Mouse (Mus musculus): ENCODE data around the gene Gm2a. TPM values are rescaled to one million over a fixed set of nuclear protein-coding genes. Genes with fewer than 3 reads are reported as not detected.

The Gm2a gene
- total RNA-seq, 1 experiment, result 11.7 TPM

GRCm38 (mm10) chr11:55062856-55063255, 35.1 kb upstream of the Gm2a start:
- Histone ChIP-seq H3K9ac (ENCODE audit: insufficient read depth, low read depth, low read length, poor library complexity, severe bottlenecking) (no peak overlapping the region), H3K27ac (ENCODE audit: insufficient read depth, low read depth, low read length, poor library complexity, severe bottlenecking) (no peak overlapping the region), H3K36me3 (ENCODE audit: control insufficient read depth, insufficient read depth, low read length, poor library complexity, severe bottlenecking) (no peaks in the 10 kb centered on the region), H3K9me3 (ENCODE audit: control insufficient read depth, insufficient read depth, low read depth, low read length) (no peaks in the 10 kb centered on the region), H3K4me3 (ENCODE audit: insufficient read depth in 1 of 2, low read depth in 1 of 2, low read length in 2 of 2, poor library complexity in 1 of 2, severe bottlenecking in 1 of 2) (no peak overlapping the region), H3K4me1 (ENCODE audit: control insufficient read depth in 2 of 2, insufficient read depth in 2 of 2, low read length in 2 of 2, poor library complexity in 1 of 2) (no peaks in the 10 kb centered on the region)
- in situ Hi-C loops (cut with MboI; ENCODE audit: low sequenced_read_pairs in 2 of 2, unreplicated experiment in 2 of 2), result no loop called here
- no peak for DNase-seq (ENCODE audit: low read depth, low spot score)
- no peak for TF ChIP-seq ZNF384 (IDR thresholded peaks at IDR 0.05; ENCODE audit: low read depth, low read length)
- TF ChIP-seq MAFK (IDR thresholded peaks at IDR 0.05; ENCODE audit: insufficient read depth, low read depth, low read length), result no peak
- no peak for TF ChIP-seq ZC3H11A (IDR thresholded peaks at IDR 0.05; ENCODE audit: borderline replicate concordance, low read depth, low read length)
- no peak for TF ChIP-seq CHD2 (IDR thresholded peaks at IDR 0.05; ENCODE audit: low read depth, low read length)
- no peak for TF ChIP-seq HCFC1 (IDR thresholded peaks at IDR 0.05; ENCODE audit: borderline replicate concordance, insufficient read depth, low read length)

DNA sequence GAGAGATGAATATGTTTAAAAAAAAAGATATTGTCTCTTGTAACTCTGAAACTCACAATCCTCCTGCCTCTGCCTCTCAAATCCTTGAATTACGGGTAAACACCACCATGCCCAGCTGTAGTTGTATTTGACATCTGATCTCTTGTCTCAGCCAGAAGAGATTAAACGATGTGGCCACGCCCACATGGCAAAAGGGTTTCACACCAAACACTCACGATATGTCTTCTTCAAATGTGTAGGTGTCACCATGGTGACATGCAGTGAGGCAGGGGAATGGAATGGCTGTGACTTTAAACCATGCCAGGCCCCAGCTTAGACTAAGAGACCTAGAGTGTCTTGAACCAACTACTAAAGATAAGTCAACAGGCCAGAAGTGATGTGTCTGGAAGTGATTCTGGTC, 31.0 kb upstream of the Gm2a start:
- no peak overlapping the region for H3K4me3 ChIP-seq (ENCODE audit: insufficient read depth in 1 of 2, low read depth in 1 of 2, low read length in 2 of 2, poor library complexity in 1 of 2, severe bottlenecking in 1 of 2)
- no peaks in the 10 kb centered on the region for H3K4me1 ChIP-seq (ENCODE audit: control insufficient read depth in 2 of 2, insufficient read depth in 2 of 2, low read length in 2 of 2, poor library complexity in 1 of 2)
- no peak overlapping the region for H3K27ac ChIP-seq (ENCODE audit: insufficient read depth, low read depth, low read length, poor library complexity, severe bottlenecking)
- DNase-seq (ENCODE audit: low read depth, low spot score), result no peak
- in situ Hi-C loops (cut with MboI; ENCODE audit: low sequenced_read_pairs in 2 of 2, unreplicated experiment in 2 of 2), result no loop called here
- H3K36me3 ChIP-seq (ENCODE audit: control insufficient read depth, insufficient read depth, low read length, poor library complexity, severe bottlenecking), result no peaks in the 10 kb centered on the region
- no peaks in the 10 kb centered on the region for H3K9me3 ChIP-seq (ENCODE audit: control insufficient read depth, insufficient read depth, low read depth, low read length)
- no peak overlapping the region for H3K9ac ChIP-seq (ENCODE audit: insufficient read depth, low read depth, low read length, poor library complexity, severe bottlenecking)
- TF ChIP-seq ZC3H11A (IDR thresholded peaks at IDR 0.05; ENCODE audit: borderline replicate concordance, low read depth, low read length) (no peak), HCFC1 (IDR thresholded peaks at IDR 0.05; ENCODE audit: borderline replicate concordance, insufficient read depth, low read length) (no peak), CHD2 (IDR thresholded peaks at IDR 0.05; ENCODE audit: low read depth, low read length) (no peak), ZNF384 (IDR thresholded peaks at IDR 0.05; ENCODE audit: low read depth, low read length) (no peak), MAFK (IDR thresholded peaks at IDR 0.05; ENCODE audit: insufficient read depth, low read depth, low read length) (no peak)

DNA sequence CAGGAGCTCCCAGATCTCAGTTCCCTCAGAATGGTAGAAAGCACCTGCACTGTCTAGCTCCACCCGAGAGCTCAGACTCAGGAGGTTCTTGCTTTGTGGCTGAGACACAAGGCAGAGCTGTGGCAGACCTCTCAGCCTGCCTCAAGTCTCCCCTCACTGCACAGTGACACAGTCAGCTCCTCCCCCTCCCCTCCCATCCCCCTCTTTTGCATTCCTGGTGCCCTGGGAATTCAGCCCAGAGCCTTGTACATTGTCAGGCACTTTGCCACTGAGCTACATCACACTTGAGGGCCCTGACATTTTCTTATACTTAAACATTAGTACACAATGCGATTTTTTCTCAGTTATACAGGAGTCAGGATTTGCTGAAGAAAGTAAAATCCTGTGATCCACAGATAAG, 28.9 kb upstream of the Gm2a start:
- H3K4me3 ChIP-seq (ENCODE audit: insufficient read depth in 1 of 2, low read depth in 1 of 2, low read length in 2 of 2, poor library complexity in 1 of 2, severe bottlenecking in 1 of 2), result no peak overlapping the region
- no peak for DNase-seq (ENCODE audit: low read depth, low spot score)
- TF ChIP-seq HCFC1 (IDR thresholded peaks at IDR 0.05; ENCODE audit: borderline replicate concordance, insufficient read depth, low read length), result no peak
- no peak for TF ChIP-seq MAFK (IDR thresholded peaks at IDR 0.05; ENCODE audit: insufficient read depth, low read depth, low read length)
- TF ChIP-seq ZNF384 (IDR thresholded peaks at IDR 0.05; ENCODE audit: low read depth, low read length), result no peak
- TF ChIP-seq CHD2 (IDR thresholded peaks at IDR 0.05; ENCODE audit: low read depth, low read length), result no peak
- TF ChIP-seq ZC3H11A (IDR thresholded peaks at IDR 0.05; ENCODE audit: borderline replicate concordance, low read depth, low read length), result no peak
- H3K9ac ChIP-seq (ENCODE audit: insufficient read depth, low read depth, low read length, poor library complexity, severe bottlenecking), result no peak overlapping the region
- no peaks in the 10 kb centered on the region for H3K36me3 ChIP-seq (ENCODE audit: control insufficient read depth, insufficient read depth, low read length, poor library complexity, severe bottlenecking)
- H3K4me1 ChIP-seq (ENCODE audit: control insufficient read depth in 2 of 2, insufficient read depth in 2 of 2, low read length in 2 of 2, poor library complexity in 1 of 2), result no peaks in the 10 kb centered on the region
- no peaks in the 10 kb centered on the region for H3K9me3 ChIP-seq (ENCODE audit: control insufficient read depth, insufficient read depth, low read depth, low read length)
- no peak overlapping the region for H3K27ac ChIP-seq (ENCODE audit: insufficient read depth, low read depth, low read length, poor library complexity, severe bottlenecking)
- in situ Hi-C loops (cut with MboI; ENCODE audit: low sequenced_read_pairs in 2 of 2, unreplicated experiment in 2 of 2), result no loop called here

DNA sequence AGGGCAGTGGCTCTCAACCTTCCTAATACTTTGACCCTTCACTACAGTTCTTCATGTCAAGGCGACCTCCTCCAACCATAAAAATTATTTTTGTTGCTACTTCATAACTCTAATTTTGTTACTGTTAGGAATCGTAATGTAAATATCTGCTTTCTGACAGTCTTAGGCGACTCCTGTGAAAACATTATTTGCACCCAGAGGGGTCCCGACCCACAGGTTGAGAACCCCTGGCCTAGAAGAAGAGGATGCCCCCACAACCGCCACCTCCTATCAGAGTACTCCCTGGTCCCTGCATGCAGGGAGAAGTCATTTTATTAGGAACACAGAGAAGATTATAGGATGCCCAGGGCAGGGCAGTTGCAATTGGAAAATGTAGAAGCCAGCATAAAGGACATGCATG, 26.6 kb upstream of the Gm2a start:
- Histone ChIP-seq H3K4me1 (ENCODE audit: control insufficient read depth in 2 of 2, insufficient read depth in 2 of 2, low read length in 2 of 2, poor library complexity in 1 of 2) (no peaks in the 10 kb centered on the region), H3K27ac (ENCODE audit: insufficient read depth, low read depth, low read length, poor library complexity, severe bottlenecking) (no peak overlapping the region), H3K9me3 (ENCODE audit: control insufficient read depth, insufficient read depth, low read depth, low read length) (no peaks in the 10 kb centered on the region), H3K9ac (ENCODE audit: insufficient read depth, low read depth, low read length, poor library complexity, severe bottlenecking) (no peak overlapping the region), H3K36me3 (ENCODE audit: control insufficient read depth, insufficient read depth, low read length, poor library complexity, severe bottlenecking) (no peaks in the 10 kb centered on the region), H3K4me3 (ENCODE audit: insufficient read depth in 1 of 2, low read depth in 1 of 2, low read length in 2 of 2, poor library complexity in 1 of 2, severe bottlenecking in 1 of 2) (no peak overlapping the region)
- no peak for DNase-seq (ENCODE audit: low read depth, low spot score)
- in situ Hi-C loops (cut with MboI; ENCODE audit: low sequenced_read_pairs in 2 of 2, unreplicated experiment in 2 of 2), result no loop called here
- TF ChIP-seq CHD2 (IDR thresholded peaks at IDR 0.05; ENCODE audit: low read depth, low read length) (peak; percentile 91), ZNF384 (IDR thresholded peaks at IDR 0.05; ENCODE audit: low read depth, low read length) (no peak), ZC3H11A (IDR thresholded peaks at IDR 0.05; ENCODE audit: borderline replicate concordance, low read depth, low read length) (no peak), MAFK (IDR thresholded peaks at IDR 0.05; ENCODE audit: insufficient read depth, low read depth, low read length) (no peak)

DNA sequence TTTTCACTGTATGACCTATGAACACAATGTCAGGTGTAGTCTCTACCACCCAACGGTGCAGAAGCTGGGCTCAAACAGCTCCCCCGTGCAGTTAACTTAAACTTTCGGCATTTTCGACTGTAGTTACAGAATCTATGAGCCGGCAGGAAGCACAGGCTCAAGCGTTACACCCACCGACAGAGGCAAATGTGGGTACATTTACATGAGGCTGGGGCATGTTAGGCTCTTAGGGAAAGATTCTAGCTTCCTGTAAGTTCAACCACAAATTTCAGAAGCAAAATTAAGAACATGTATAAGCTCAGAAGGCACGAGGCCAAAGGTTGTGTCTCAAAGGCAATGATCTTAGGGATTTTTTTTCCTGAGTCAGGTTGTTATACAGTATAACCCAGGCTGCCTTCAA, 25.4 kb upstream of the Gm2a start:
- no peaks in the 10 kb centered on the region for H3K9me3 ChIP-seq (ENCODE audit: control insufficient read depth, insufficient read depth, low read depth, low read length)
- H3K4me3 ChIP-seq (ENCODE audit: insufficient read depth in 1 of 2, low read depth in 1 of 2, low read length in 2 of 2, poor library complexity in 1 of 2, severe bottlenecking in 1 of 2), result no peak overlapping the region
- DNase-seq (ENCODE audit: low read depth, low spot score), result no peak
- H3K27ac ChIP-seq (ENCODE audit: insufficient read depth, low read depth, low read length, poor library complexity, severe bottlenecking), result no peak overlapping the region
- H3K36me3 ChIP-seq (ENCODE audit: control insufficient read depth, insufficient read depth, low read length, poor library complexity, severe bottlenecking), result no peaks in the 10 kb centered on the region
- no peaks in the 10 kb centered on the region for H3K4me1 ChIP-seq (ENCODE audit: control insufficient read depth in 2 of 2, insufficient read depth in 2 of 2, low read length in 2 of 2, poor library complexity in 1 of 2)
- TF ChIP-seq CHD2 (IDR thresholded peaks at IDR 0.05; ENCODE audit: low read depth, low read length) (no peak), HCFC1 (IDR thresholded peaks at IDR 0.05; ENCODE audit: borderline replicate concordance, insufficient read depth, low read length) (no peak), ZNF384 (IDR thresholded peaks at IDR 0.05; ENCODE audit: low read depth, low read length) (no peak), ZC3H11A (IDR thresholded peaks at IDR 0.05; ENCODE audit: borderline replicate concordance, low read depth, low read length) (no peak), MAFK (IDR thresholded peaks at IDR 0.05; ENCODE audit: insufficient read depth, low read depth, low read length) (no peak)
- H3K9ac ChIP-seq (ENCODE audit: insufficient read depth, low read depth, low read length, poor library complexity, severe bottlenecking), result no peak overlapping the region
- in situ Hi-C loops (cut with MboI; ENCODE audit: low sequenced_read_pairs in 2 of 2, unreplicated experiment in 2 of 2), result no loop called here
